Mouse (Mus musculus): ENCODE data around the gene Hltf.

GRCm38 (mm10) chr3:20145696-20146113 lies 88.1 kb downstream of the Hltf start:
- TF ChIP-seq CTCF (IDR thresholded peaks at IDR 0.05; ENCODE audit: low read depth, low read length), result no peak
- no peak for TF ChIP-seq POLR2A (IDR thresholded peaks at IDR 0.05; ENCODE audit: insufficient read depth, low read length)

Measured in ES-Bruce4 (cell line).